Mouse (Mus musculus): ENCODE measurements around the gene Mvp.
A peak's percentile ranks its signal among the peaks of the same experiment; 100 is the strongest.

Gene Mvp

DNA sequence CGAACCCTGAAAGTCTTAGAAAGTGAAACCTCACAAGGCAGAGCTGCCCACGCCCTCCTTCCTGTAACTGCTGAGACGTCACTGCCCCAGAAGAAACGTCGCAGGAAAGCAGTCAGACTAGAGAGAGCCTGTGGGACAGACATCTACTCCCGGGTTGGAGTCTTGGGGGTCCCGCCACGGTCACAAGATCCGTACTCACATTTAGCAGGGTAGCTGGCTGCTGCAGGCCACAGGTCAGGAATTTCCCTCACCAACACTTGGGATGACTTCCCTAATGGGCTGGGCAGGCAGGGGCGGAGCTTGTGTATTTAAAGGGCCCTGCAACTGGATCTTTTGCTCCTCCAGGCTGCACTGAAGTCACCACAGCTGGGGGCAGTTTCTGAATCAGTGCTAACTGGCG is at the start of gene Mvp:
Gene Mvp (minus strand): TSS at position 302 of the 400 bp plus-strand sequence.
- peak in 1 of 2 experiments; percentile 58 for DNase-seq

DNA sequence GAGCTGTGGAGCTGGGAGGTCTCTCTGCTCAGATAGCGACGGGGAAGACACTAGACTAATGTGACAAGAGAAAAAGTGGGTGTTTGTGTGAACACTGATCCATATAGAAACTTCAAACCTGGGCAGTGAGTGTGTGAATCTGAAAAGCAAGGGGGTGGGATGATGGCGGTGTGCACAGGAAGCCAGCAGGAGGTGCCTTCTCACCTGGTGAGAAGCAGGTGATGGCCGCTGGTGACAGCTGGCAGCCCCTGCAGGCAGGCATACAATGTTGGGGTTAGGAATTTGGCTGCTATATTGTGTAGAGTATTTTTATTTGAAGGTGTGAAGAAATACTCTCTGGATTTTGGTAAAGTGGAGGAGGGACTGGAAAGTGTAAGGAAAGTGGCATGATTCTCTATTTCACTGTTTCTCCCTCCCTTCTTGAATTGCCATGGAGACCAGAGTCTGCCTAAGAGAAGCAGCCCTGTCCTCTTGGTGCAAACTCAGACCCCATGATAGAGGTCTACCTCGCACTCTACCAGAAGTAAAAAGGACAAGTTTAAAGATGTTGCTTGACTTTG is 40.7 kb upstream of the Mvp start:
- DNase-seq = no peak

DNA sequence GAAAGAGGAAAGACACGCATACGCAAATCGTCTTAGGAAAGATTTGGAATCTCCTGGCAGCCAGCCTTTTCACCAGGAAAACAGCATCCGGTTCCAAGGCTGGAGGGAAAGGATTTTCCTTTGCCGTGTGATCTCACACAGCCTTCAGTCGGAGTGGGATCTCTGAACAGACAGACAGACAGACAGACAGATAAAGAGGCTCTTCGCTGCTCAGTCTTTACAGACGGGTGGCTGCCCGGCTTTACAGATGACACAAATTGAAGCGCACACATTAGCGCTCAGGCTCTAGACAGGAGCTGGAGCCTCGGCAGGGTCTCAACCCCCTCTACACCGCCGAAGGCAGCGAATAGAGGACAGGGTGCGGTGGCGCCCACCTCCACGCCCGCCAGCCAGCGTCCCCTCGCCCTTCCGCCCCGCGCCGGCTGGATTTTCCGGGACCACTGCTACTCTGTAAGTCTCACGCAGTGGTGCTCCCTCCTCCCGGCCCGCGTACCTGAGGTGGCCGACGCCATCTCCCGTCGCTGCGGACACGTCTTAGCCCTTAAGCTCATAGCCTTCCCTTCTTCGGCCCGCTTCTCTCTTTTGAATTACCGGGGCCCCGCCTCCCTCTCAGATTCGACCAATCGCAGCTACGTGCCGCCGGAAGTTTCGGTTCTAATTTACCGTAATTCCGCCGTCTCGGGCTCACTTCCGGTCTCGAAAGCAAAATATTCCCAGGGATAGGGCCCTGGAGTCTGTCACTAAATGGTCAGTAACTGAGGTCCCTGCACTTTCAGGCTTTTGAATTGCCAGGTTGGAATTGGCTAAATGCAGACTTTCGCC is 27.6 kb upstream of the Mvp start, which contains the start of gene Kif22:
Gene Kif22 (minus strand): TSS at position 621 of the 822 bp plus-strand sequence.
- peak; percentile 72 to 82 for DNase-seq

DNA sequence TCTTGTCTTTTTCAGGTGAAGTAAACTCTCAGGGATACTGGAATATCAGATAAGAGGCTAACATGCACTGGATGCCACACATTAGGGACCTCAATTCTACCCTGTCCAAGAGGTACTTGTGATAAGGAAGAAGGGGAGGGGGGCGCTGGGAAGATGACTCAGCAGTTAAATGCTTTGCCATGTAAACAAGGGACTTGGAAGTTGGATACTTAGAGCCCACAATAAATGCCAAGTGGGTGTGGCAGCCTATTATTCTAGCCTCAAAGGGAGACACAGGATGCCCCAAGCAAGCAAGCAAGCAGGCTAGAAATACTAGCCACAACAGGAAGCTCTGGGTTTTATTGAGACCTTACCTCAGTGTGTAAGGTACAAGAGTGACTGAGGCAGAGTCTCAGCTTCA is 16.8 kb upstream of the Mvp start:
- DNase-seq = no peak

GRCm38 (mm10) chr7:127030172-127030571 is 15.8 kb upstream of the Mvp start:
- DNase-seq = no peak

DNA sequence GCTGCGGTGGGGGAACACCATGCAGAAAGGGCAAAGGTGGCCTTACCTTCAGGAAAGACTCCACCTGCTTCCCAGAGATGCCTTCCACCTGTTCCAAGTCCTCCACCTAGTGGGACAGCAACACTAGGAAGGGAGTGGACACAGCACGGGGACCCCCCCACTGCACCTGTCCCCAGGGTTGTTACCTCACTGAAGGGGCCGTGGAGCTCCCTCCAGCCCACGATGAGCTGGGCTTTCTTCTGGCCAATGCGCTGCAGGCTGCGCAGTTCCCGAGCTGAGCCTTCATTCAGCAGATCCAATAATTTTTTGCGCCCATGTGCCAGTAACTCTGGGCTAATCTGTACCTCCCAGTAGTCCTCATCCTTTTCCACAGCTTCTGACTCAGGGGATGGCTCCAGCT is 13.5 kb upstream of the Mvp start:
- DNase-seq = no peak

DNA sequence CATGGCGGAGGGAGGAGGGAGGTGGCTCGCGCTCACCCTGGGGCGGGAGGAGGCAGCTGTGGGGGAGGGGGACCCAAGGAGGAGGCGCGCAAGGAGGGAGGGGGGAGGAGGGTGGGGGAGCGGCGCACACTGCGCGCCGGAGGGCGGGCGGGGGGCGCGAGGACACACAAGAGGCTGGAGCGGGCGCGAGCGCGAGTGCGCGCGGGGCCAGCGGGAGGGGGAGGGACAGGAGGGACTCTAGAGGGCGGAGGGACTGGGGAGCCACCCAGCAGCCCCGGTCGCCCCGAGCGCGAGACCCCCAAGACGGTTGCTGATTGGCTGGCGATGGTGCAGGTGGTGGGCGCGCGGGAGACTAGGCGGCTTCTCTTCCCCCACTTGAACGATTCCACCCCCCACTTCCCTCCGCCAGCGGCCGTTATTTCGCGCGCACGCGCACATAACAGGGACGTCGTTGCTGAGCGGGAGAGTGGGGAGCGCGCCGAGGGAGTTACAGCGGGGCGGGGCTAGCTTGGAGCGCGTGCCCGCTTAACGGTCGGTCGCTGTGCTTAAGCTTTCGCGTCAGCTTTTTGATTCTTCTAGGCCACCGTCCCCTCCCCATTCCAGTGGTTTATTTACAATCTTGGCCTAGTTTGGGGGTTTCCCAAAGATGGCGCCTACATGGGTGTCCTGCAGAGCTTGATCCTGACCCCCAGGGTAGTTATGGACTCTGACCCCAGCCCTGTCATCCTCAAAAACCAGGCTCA is 12.7 kb upstream of the Mvp start, which contains the start of gene Maz:
Gene Maz (minus strand): TSS at position 54 of the 743 bp plus-strand sequence.
- DNase-seq = peak; percentile 100

DNA sequence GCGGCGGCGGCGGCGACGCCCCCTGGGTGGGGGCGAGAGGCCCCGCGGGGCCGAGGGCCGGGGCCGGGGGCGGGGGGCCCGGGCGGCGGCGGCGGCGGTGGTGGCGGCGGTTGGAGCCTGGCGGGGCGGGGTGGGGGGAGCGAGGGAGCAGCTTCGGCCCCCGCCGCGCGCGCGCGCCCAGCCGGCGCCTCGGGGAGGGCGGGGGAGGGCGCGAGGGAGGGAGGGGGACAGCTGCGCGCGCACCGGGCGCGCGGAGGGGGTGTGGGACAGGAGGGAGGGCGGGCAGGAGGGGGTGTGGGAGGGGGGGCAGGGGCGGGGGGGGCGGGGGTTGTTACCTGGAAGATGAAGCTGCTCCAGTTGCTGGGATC is 12.2 kb upstream of the Mvp start:
- DNase-seq = peak in 1 of 2 experiments; percentile 66

DNA sequence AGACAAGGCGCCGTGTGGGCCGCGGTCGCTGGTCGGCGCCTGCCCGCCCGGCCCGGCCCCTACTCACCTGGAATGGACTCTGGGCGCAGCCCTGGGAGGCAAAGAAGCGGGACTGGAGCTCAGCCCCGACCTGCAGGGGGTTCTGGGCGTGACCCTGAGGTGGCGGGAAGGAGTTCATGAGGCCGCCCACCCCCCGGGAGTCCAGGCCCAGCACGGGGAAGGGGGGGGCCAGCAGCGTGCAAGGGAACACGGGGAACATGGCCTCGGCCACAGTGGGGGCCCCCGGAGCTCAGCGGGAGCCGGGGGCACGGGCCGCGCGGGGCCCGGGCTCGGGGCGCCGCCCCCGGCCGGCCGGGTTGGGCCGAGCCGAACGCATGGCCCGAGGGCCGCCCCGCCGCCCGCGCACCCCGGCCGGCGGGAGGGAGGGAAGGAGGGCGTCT is 11.8 kb upstream of the Mvp start:
- peak; percentile 68 to 77 for DNase-seq

DNA sequence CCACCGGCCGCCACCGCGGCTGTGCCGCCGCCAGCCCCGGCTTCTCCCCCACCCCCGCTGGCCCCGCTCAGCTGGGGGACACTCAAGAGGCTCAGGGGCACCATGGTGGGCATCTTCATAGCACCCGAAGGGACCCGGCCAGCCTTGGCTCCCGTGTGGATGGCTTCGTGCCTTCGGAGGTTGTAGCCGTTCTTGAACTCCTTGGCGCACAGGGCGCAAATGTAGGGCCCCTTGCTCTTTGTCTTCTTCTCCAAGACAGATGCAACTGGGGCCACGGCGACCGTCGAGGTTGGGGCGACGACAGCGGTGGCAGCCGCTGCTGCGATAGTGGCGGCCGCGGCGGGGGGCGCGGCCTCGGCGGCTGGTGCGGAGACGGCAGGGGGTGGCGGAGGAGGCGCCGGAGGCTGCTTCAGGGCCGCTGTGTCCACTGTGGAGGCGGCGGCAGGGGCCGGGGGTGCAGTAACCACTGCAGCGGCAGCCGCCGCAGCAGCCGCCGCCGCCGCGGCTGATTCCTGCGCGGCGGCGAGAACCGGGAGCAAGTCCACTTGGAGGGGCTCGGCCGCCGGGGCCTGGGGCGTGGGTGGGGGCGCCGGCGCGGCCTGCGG is 11.2 kb upstream of the Mvp start:
- DNase-seq = no peak

DNA sequence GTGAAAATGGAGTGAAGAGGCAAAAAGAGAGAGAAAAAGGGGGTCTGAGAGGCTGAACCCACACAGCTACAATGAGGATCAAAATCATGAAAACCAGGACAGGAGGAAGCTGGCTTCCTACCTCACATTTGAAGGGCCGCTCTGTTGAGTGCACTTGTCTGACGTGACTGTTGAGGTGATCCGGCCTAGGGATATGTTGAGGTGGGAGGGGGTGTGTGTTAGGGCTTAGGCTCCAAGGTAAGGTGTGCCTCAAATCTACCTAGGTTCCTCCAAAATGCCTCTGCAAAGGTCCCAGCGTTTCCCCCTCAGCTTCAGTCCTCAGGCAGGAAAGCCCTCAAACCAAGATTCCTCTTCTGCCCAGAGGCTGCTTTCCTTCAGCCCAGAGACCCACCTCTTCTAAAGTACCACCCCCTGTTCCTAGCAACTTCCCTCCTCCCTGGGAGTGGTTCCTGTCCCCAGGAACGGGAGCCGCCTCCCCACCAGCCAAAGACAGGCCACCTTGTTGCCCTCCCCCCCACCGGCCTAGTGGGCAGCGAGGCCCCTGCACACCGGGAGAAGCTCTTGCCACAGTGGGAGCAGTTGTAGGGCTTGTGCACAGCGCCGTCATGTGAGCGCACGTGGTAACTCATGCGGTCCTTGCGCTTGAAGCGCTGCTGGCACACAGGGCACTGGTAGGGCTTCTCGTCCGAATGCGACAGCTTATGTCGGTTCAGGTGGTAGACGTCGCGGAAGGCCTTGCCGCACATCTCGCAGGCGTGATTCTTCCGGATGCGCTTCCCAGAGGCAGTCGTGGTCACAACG is 10.5 kb upstream of the Mvp start:
- DNase-seq = peak; percentile 81 to 87

- DNase-seq = peak in 1 of 2 experiments; percentile 79
Measured at GRCm38 (mm10) chr7:127023896-127024690, 9.7 kb upstream of the Mvp start.

DNA sequence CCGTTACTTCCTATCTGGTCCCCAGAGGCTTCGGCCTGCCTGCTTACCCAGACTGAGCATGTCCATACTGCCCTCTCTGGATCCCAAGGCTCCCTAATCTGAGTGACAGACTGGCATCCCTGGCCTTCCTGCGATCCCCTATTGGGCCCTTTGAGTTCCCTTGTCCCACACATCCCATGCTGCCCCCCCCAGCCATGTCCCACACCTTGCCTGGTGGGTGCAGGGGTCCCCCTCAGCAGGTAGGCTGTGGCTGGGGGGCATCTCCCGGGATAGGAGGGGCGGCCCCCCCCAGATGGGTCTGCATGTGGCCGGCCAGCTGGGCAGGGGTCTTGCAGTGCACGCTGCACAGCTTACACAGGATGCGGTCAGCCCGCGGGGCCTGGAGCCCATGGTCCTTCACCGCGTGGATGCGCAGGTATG is 8.9 kb upstream of the Mvp start:
- peak in 1 of 2 experiments; percentile 52 for DNase-seq

- DNase-seq = no peak
Measured at GRCm38 (mm10) chr7:127022528-127023271, 8.3 kb upstream of the Mvp start.

DNA sequence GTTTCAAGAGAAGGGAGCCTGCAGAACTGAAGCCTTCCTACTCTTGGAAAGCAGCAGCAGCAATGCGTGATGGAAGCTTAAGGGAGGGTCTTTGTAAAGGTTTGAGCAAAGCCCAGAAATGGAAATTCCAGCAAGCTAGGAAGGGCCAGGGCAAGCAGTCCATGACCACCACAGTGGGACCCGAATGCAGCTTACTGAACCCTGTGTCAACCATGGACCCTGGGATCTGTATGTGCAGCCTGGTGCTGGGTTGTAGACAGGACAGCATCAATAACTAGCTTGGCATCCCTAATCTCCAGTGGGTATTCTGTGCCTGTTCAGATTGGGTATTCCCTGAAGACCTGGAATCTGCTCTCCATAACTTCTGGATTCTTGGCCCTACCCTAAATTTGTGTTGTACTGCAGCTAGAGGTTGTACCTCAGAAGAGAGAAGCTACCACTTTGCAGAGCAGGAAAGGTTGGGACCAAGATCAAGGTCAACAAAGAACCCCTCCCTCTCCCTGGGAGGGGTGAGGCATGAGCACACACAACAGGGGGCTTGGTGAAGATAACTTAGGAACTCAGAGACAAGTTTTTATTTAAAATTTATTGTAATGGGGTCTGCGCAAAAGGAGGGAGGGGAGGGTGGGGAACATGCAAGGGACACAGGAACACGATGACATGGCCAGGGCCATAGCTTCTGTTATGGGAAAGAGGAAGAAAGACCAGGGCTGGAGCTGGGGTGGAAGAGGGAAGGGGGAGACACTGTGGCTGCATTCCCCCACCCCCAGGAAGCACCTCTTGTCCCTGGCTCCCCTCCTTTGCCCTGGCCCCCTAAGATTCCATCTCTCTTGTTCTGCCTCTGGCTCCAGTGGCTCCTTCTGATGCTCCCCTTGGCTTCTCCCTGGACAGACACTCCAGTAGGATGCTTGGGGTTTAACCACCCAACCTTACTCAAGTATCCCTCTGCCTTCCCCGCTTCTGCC is 7.4 kb upstream of the Mvp start:
- DNase-seq = no peak

DNA sequence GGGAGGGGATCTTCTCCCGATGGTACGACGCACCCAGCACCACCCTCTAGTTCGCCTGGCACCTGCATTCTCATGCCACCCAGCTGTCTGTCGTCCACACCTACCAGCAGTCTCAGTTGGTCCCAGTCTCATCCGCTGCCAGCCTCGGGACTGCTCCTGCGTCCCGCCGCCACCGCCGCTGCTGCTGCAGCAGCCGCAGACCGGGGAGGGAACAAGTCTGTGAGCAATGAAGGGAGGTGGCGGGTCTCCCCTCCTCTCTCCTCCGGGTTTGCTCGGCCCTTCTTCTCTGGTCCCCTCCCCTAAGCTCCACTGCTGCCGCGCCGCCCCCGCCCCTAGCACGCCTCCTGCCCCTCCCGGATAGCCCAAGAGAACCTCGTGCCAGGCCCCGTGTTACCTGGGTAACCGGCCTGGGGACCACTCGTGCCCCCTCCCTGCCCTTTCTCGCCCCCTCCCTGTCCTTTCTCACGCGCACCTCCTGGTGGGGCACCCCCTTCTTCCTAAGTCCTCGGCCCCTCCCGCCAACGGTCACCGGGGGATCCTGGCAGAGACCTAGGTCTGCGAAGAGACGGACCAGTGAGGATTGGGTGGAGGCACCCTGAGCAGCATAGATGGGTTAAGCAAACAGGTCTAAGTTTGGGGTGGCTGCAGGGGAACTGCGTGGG is 6.6 kb upstream of the Mvp start, which contains the start of the genes Gm42742 and Prrt2:
Gene Gm42742 (minus strand): TSS at position 197 of the 662 bp plus-strand sequence.
Gene Prrt2 (minus strand): TSS at position 311 of the 662 bp plus-strand sequence.
- peak; percentile 67 to 71 for DNase-seq

- no peak for DNase-seq
Measured at GRCm38 (mm10) chr7:127020491-127020890, 6.1 kb upstream of the Mvp start.

- no peak for DNase-seq
Measured at GRCm38 (mm10) chr7:127020031-127020430, 5.6 kb upstream of the Mvp start.
